Mouse (Mus musculus) CH12.LX (cell line): Measurements from ENCODE around the gene Cpxm1.

ENCODE experiments used
- CHD1 ChIP-seq: IDR thresholded peaks from 2 replicates; pipeline ENCODE4 v1.6.1; 2012; ENCODE audit warnings: low read depth, low read length, improper control_type of control experiment, inconsistent platforms
- CHD2 ChIP-seq: IDR thresholded peaks from 2 replicates; pipeline ENCODE4 v1.6.1; 2011; ENCODE audit warnings: low read length, improper control_type of control experiment
- CTCF ChIP-seq, 2 experiments: IDR thresholded peaks in 1 of 2; conservative IDR thresholded peaks in 1 of 2; 2 replicates each; pipeline ENCODE4 v1.5.1; 2011 to 2012; ENCODE audit warnings: low read depth in 2 of 2, low read length in 2 of 2, improper control_type of control experiment in 1 of 2, inconsistent platforms in 1 of 2, mild to moderate bottlenecking in 1 of 2, moderate library complexity in 1 of 2
- EP300 ChIP-seq: IDR thresholded peaks from 2 replicates; pipeline ENCODE4 v1.6.1; 2011; ENCODE audit warnings: low read length, improper control_type of control experiment
- NRF1 ChIP-seq: IDR thresholded peaks from 2 replicates; pipeline ENCODE4 v1.6.1; 2014; ENCODE audit warnings: low read depth, mild to moderate bottlenecking, inconsistent platforms, low read length, improper control_type of control experiment, moderate library complexity
- POLR2A ChIP-seq: IDR thresholded peaks from 2 replicates; pipeline ENCODE4 v1.6.1; 2011; ENCODE audit warnings: low read depth, mild to moderate bottlenecking, improper control_type of control experiment, low read length
- SIN3A ChIP-seq: IDR thresholded peaks from 2 replicates; pipeline ENCODE4 v1.6.1; 2012; ENCODE audit warnings: low read length, improper control_type of control experiment, inconsistent platforms
- TBP ChIP-seq: conservative IDR thresholded peaks from 2 replicates; pipeline ENCODE4 v1.6.1; 2011; ENCODE audit warnings: low read depth, low read length, improper control_type of control experiment

- TF ChIP-seq CHD2 = no peak
- no peak for TF ChIP-seq POLR2A
- no peak for TF ChIP-seq CHD1
- TF ChIP-seq CTCF (conservative IDR thresholded peaks at IDR 0.05 in 1 of 2, IDR thresholded peaks at IDR 0.05 in 1 of 2; ENCODE audit: low read depth in 2 of 2, low read length in 2 of 2) = peak; percentile 16 to 73; a peak in 2 of 4 replicates
- TF ChIP-seq SIN3A = no peak
- no peak for TF ChIP-seq TBP
- no peak for TF ChIP-seq EP300
- no peak for TF ChIP-seq NRF1
Measured at GRCm38 (mm10) chr2:130362511-130363026, 34.8 kb downstream of the Cpxm1 start.
